Mouse (Mus musculus) neutrophil, adult 5-6 weeks (primary cell): ENCODE data around the gene Sdhaf2. TPM values are rescaled to one million over a fixed set of nuclear protein-coding genes. Genes with fewer than 3 reads are reported as not detected.
"Not testable (repeated sequence)": the region's sequence is repeated elsewhere in the genome, so short reads cannot be mapped to it uniquely, and the experiment has no call there.

Source experiments
- ATAC-seq: fragments of 151-379, 151-347 bp; 2 replicates; pipeline ENCODE4 v1.8.0; 2017; ENCODE audit warnings: mild to moderate bottlenecking, moderate TSS enrichment; ENCODE audit not compliant: insufficient number of reproducible peaks, poor library complexity, low FRiP score, severe bottlenecking; ENCODE audit errors: extremely low read depth
- total RNA-seq: library from RNA; stranded (forward); fragments of 200-1000 nt; gene quantifications from 2 replicates; pipeline ENCODE4 v1.2.3, GENCODE M21; 2017

The Sdhaf2 gene
- 66.2 and 77.1 TPM in 2 replicates for total RNA-seq

DNA sequence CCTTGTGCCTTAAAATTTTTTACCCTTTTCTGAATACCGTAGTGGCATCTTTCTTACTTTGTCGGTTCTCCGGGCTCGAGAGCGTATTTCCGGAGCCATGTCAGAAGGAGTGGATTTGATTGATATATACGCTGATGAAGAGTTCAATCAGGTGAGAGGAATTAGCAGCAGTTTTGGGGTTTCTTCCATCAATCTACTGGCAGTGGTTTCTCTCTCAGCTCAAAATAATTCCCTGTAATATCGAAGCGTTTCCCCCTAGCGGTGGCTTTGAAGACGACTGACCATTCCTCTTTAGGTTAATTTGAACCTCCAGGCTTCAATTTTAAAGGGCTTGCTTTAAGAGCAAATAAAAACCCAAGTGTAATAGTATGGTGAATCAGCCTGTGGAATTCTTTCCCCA, at the start of gene Sdhaf2:
Sdhaf2 (minus strand) TSS at position 233 of the 400 bp plus-strand sequence.
- peak; percentile 35; the same call in 1 of the 2 replicates for ATAC-seq

DNA sequence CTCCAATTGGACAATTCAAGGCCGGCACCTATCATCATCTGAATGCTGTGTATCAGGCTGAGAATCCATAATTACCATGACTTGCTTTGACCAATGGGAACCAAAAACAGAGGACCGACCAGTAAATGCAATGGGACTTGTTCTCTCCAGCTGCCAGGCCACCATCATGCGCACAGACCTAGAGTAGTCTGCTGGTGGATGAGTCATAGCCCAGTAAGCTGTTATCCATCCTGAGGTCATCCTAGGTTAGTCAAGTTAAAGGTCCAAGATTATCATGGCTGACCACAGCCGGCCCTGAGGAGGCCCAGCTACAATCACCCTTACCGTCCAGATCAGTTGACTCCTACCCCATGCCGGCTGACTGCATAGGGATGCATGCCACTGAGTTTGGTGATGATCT, 43.7 kb upstream of the Sdhaf2 start:
- no peak for ATAC-seq

DNA sequence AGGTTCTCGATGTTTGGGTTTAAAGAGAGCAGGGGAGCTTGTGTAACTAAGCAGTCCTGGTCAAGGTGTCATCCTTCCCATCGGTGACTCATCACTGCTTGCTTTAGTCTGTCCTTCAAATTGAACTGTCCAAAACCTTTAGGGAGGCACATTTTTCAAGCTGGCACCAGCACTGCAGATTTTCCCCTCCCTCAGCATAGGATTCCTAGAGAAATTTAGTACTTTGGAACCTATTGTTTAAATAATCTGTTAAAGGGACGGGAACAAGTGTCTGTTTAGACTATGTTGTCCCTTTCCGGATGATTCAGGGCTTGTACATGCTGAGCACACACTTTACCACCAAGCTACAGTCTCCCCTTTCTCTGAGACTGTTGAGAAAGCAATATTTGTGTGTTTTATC, 39.3 kb upstream of the Sdhaf2 start:
- no peak for ATAC-seq

DNA sequence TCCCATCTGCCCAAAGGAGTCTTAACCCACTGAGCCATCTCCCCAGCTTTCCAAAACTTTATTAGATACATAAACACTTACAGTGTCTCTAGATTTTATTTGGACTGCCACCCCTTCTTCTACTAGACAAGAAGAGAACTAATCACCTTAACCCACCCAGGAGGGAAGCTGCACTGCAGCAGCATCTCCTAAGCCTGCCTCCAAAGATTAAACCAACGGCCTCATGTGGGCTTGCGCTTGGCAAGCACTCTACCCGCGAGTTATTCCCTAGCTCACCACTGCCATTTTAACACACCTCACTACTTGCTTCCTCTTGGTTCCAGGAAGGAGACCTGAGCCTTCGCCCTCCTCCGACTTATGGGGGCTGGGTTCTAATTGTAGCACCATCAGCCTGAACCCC, 38.3 kb upstream of the Sdhaf2 start:
- ATAC-seq, result no peak

DNA sequence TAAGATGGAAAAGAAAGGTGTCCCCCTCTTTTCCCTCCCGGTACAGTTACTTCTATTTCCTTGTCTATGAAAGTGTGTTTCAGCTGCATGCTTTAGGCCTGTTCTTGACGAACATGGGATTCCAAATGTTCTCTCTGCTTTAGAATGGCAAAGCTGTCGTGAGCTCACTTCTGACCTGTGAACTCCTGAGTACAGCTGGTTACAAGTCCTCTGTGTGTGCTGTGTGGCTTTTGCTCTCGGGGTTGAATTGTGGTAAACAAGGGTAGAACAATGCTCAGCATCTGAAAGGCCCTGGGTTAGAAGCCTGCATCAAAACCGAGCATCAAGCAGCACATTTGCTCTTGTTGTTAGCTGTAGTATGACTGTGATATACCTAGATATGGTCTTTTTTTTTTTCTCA, 36.4 kb upstream of the Sdhaf2 start:
- ATAC-seq, result no peak

DNA sequence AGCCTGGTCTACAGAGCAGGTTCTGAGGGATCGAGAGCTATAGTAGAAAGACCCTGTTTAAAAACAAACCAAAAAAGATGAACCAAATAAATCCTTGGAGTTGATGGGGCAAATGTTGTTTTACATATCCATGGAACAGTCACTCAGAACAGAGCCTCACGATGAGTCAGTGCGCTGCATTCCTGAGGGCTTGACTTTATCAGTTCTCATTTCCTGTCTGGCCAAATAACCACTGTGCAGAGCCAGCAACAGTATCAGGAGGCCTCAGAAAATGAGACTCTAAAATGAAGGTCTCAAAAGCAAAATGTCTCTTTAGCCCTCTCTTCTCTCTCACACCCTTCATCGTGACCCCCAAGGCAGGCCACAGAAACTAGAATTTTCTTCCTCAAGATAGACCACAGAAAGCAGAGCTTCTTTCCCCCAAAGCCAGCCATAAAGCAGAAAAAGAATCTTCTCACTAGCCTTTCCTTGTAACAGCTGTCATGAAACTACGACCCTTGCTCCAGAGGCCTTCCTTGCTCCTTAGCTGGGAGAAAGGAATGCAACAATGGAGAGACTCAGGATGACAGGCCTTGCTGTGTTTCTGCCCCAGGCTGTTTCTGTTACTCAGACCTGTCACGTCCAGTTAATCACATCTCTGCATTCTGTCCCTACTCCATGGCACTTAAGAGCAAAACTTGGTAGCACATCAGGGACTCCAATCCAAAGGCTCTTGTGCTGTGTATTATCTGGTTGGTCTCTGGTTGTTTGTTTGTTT, 35.8 kb upstream of the Sdhaf2 start:
- ATAC-seq, result no peak

DNA sequence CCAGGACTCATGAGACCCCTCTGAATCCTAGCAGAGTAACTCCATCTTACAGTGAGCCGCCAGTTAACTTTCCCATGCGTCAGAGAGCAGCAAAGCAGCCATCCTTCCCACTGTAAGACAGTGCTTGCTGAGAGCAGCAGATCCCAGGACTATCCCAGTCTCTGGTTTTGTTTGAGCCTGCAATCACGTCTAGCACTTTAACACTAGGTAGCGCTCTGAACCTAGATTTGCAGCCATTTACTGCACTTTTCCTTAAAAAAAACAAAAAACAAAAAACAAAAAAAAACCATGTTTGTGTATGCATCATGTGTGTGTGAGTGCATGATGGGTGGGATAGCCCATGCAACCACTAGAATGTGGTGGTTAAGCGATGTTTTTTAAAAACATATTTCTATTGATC, 34.2 kb upstream of the Sdhaf2 start:
- no peak for ATAC-seq

DNA sequence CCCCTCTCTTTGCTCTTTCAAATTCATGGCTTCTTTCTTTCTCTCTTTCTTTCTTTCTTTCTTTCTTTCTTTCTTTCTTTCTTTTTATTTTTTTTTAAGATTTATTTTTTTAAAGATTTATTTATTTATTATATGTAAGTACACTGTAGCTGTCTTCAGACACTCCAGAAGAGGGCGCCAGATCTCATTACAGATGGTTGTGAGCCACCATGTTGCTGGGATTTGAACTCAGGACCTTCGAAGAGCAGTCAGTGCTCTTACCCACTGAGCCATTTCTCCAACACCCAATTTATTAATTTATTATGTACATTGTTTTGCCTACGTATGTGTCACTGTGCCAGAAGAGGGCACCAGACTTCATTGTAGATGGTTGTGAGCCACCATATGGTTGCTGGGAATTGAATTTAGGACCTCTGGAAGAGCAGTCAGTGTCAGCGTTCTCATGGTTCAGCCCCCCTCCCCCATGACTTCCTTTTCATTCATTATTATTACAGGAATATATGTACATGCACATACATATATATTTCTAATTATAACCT, 32.0 kb upstream of the Sdhaf2 start:
- not testable (repeated sequence) for ATAC-seq

DNA sequence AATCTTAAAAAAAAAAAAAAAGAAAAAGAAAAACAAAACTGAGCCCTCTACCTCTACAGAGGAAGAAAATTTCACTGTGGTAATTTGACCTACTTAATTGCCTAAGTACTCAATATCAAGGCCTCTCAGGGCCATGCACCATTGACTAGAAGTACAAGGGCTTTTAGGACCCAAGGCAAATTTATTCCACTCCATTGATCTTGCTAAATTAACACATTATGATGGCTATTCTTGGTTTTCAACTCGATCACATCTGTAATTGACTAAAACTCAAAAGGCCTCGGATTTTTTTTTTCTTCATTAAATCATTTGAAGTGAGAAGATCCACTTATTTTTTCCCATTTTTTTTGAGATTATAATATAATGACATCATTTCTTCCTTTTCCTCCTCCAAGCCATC, 31.5 kb upstream of the Sdhaf2 start:
- ATAC-seq, result no peak

DNA sequence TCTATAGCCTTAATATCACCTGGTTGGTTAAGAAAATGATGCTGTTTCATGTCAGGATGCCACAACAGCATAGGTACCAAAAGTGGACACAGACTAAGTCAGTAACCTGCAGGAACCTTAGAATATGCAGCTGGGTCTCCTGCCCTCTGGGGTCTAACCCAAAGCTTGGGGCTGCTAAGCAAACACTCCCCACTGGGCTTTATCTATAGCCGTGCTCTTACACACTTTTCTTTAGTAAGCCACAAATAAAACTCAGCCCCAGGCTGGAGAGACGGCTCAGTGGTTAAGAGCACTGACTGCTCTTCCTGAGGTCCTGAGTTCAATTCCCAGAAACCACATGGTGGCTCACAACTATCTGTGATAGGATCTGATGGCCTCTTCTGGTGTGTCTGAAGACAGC, 31.1 kb upstream of the Sdhaf2 start:
- no peak for ATAC-seq

DNA sequence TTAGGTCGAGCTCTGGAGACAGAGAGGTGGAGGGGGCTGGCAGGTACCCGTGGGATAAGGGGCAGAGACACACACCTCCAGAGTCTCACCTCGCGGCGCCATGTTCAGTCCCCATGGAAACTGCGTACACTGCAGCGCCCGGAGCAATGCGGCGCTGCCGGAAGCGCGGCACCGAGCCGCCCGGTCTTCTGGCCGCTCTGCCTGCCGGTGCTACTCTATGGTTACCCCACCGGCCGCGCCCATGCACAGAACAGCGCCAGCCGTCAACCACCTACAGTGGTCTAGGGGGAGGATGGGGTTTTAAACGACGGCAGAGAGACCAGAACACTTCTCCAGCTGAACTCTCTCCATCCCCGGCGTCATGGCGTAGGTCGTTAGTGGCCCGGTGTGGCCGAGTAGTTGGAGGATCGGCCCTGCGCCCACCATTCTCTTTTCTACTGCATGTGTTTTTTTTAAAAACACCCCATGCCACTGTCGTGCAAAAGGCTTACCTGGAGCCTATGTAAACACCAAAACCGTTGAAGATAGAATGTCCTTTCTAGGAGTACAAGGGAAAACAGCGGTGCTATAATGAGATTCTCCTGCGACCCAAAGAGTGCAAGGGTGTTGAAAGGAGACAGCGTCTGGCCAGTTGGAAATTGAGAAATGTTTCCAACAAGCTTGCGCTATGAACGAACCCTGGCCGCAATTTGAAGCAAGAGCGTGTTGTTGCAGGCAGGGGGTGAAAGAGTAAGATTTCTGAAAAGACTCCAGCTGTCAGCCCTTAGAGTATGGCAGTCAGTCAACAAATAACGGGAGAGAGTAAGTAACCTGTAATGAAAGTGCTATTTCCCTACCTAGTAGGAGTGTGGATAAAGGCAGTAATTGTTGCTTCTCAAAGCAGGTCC, 29.9 kb upstream of the Sdhaf2 start, which contains the start of gene Tmem216:
Tmem216 (minus strand) TSS at position 615 of the 887 bp plus-strand sequence.
- peak; percentile 88 for ATAC-seq

DNA sequence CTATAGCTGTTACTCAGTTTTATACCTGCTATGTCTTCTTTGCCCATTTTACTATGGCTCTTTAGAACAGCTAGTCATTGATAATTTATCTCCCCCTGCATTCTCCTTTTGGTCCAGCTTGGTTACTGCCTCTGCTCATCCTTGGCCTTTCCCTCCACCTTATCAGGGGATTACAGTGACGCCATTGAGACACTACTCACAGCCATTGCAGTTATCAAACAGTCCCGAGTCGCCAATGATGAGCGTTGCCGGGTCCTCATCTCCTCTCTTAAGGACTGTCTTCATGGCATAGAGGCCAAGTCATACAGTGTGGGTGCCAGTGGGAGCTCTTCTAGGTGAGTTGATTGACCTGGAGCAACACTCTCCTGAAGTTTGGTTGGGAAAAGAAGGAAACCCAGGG, 13.5 kb upstream of the Sdhaf2 start:
- no peak for ATAC-seq

DNA sequence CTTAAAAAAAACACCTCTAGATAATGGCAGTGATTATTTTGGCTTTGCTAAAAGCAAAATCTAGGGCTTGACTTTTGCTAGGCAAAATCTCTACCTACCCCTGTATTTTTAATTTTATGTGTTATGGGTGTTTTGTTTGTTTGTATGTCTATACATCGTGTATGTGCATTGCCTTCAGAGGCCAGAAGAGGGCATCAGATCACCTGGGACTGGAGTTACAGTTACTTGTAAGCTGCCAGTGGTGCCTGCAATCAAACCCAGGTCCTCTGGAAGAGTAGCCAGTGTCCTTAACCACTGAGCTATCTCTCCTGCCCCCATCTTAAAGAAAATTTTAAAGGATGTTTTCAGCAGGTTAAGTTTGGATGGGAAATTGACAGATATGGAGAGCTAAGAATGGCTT, 4.1 kb upstream of the Sdhaf2 start:
- no peak for ATAC-seq

DNA sequence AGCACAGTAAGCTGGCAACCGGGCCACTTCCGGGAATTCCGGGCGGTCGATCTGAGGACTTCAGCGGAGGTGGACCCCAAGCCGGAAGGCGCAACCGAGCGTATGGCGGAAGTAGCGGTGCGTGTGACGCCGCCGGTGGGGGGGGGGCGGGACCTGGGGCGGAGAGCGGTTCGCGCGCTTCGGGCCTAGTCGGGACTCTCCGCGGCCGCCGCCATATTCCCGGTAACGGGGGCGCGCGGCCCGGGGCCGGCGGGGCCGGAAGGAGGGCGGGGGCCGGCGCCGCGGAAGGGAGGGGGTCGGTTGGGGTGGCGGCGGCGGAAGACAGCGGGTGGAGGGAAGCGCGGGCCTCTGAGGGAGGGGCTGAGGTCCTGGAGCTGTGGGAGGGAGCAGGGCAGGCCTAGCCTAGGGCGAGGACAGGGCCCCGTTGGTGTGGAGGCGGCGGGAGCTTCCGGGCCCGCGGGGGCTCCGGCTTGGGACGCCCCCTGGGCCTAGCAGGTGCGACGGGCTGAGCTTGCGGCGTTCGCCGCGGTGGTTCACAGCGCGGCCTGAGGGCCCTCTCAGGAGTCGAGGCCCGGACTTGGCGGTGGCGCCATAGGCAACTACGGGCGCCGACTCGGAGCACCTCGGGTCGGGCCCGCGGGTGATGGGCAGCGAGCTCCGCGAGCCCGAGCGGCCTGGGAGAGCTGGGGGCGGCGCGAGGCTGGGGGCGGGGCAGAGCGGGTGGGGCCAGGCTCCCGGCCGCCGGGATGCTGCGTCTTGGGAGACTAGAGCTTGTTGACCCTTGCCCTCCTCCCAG, 638 bp downstream of the Sdhaf2 start, which contains the start of gene Cpsf7:
Cpsf7 (plus strand) TSS at position 161 of the 796 bp plus-strand sequence.
- ATAC-seq, result peak; percentile 85

DNA sequence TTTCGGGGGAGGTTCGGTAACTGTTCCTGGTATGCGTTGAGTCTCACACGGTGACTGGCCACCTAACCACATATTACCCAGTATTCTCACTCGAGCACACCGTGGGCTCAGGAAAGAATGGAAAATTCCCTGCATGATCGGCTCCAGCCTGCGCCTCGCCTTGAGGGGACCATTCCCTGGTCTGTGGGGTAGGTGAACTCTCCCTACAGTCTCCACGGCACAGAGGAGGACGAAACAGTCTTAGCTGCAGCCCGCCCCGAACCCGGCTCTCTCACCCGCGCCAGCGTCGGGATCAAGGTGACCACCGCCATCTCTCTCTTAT, 1.2 kb downstream of the Sdhaf2 start:
- no peak for ATAC-seq

DNA sequence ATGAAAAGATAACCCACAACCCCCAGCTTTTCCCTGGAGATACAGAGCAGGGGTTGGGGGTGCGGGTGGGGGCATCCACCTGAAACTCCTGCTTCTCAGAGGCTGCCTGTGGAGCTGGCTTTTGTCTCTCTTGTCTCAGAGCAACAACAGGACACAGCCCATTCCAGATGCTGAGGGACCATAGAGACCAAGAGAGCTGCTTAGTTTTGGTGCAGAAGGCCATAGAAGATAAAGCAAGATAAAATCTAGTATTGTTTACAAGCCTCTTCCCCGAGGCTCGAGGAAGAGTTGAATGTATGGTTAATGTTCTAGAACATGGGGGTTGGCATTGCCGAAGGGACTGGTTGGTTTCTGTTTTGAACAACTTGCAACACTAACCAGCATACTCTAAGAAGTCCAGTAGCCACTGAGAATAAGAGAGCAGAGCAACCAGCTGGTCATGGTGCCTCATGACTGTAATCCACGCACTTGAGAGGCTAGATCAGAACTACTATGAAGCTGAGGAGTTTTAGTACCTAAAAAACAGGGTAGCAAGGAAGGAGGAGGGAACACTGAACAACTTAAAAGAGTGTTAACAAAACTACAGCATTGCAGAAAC, 2.4 kb downstream of the Sdhaf2 start:
- ATAC-seq, result no peak

DNA sequence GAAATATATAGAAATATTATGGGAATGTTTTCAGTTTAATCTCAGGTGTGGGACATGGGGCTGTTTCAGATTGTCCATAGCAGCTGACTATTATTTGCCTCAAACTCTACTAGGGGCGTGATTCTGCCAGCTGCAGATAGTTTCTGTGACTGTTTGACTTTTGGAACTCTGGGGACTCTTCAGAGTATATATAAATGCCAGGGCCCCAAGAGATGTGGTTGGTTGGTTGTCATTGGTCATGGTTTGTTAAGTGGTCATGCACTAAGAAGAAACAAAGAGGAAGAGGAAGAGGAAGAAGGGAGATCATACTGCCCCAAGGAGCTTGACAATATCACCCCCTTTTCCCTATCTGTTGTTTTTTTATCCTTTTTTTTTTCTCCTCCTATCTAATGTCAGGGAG, 4.0 kb downstream of the Sdhaf2 start:
- ATAC-seq, result no peak

DNA sequence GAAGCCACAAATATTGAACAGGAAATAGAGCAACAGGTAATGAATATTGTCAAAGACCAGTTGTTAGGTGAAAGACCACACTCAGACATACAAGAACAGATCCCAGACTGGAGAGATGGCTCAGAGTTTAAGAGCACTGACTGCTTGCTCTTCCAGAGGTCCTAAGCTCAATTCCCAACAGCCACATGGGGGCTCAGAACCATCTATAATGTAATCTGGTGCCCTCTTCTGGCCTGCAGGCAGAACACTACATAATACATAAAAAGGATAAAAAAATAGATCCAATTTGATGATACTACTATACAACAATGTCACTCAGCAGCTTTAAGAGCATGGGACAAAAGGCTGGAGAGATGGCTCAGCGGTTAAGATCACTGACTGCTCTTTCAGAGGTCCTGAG, 5.6 kb downstream of the Sdhaf2 start:
- ATAC-seq, result no peak
